Mouse (Mus musculus): Measurements from ENCODE around the gene Tesc. TPM values are rescaled to one million over a fixed set of nuclear protein-coding genes. Genes with fewer than 3 reads are reported as not detected.
A peak's percentile ranks its signal among the peaks of the same experiment; 100 is the strongest.

Tesc gene
- 1 to 10 TPM in 1 of 2 experiments, under 1 TPM in 1; 0.28 to 1.0 TPM for total RNA-seq (2021)
- long read RNA-seq, experiment 1, result 0 reads
- long read RNA-seq, experiment 2, partial matches to known transcripts, result 0 of 3 reads
- long read RNA-seq, experiment 2, other reads (novel, unspliced or antisense), result 0 of 3 reads

- DNase-seq, result no peak
Measured at GRCm38 (mm10) chr5:118027698-118028190, at the start of gene Tesc. Gene Tesc, plus strand, starts transcription at chr5:118027743.

DNA sequence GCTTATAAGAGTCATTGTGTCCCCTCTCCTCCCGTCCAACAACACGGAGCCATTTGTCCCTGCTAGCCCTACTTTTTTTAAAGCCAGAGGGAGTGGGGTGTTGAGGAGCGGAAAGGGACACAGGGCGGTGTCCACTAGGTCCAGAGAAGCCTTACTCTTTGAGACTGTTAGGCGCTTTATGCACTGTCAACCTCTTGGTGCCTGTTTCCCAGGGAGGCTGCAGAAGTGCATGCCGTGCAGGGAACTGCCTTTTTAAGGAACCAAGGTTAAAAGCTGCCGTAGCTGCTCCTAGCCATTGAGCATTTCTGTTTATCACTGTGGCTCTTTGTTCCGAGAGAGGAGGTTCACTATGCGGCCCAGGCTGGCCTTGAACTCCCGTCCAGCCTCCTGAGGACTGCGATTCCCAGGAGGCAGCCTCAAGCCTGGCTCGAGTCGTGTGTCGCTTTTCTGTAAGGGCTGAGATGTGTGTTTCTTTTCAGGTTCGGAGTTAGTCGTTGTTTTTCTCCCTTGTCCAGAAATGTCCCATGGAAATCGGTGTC is 49.3 kb upstream of the Tesc start:
- DNase-seq, result no peak

DNA sequence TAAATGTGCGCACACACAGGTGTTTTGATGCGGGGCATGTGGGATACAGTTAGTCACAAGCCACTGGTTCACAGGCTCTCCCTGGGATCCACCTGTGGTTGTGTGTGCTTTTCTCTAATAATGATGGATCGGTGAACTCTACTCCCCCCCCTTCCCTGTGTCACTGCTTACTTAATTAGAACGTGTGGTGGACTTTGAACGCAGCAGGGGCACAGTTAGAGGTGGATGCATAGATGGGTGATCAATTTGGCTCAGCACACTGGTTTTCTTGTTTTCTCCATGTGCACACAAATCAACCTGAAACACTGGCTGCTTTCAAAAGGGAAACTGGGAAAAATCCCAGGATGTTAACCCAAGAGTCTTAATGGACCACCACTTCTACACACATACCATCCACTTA is 48.5 kb upstream of the Tesc start:
- DNase-seq, result no peak

GRCm38 (mm10) chr5:117980921-117981320 is 46.6 kb upstream of the Tesc start:
- DNase-seq, result no peak

GRCm38 (mm10) chr5:117981943-117982342 is 45.6 kb upstream of the Tesc start:
- DNase-seq, result no peak

DNA sequence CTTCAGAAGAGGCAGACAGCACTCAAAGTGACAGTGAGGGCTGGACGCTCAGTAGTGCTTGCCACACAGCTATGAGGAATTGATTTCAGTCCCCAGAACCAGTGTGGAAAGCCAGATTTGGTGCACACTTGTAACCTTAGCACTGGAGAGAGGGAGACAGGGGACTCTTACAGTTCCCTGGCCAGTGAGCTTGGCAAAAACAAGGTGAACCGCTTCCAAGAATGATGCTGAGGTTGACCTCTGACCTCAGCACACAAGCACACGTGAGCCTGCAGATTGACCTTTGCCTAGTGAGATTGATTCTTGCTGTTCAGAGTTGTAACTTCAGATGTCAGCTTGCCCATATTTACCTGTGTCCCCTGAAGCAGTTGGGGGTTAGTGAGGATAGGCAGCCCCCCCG is 41.2 kb upstream of the Tesc start:
- DNase-seq, result no peak

- DNase-seq, result peak; percentile 50
Measured at GRCm38 (mm10) chr5:117987891-117988290, 39.7 kb upstream of the Tesc start.

GRCm38 (mm10) chr5:117988367-117988766 is 39.2 kb upstream of the Tesc start:
- no peak for DNase-seq

- peak; percentile 58 for DNase-seq
Measured at GRCm38 (mm10) chr5:117989773-117990172, 37.8 kb upstream of the Tesc start.

GRCm38 (mm10) chr5:117990957-117991356 is 36.6 kb upstream of the Tesc start:
- no peak for DNase-seq

GRCm38 (mm10) chr5:117993550-117993949 is 34.0 kb upstream of the Tesc start:
- no peak for DNase-seq

DNA sequence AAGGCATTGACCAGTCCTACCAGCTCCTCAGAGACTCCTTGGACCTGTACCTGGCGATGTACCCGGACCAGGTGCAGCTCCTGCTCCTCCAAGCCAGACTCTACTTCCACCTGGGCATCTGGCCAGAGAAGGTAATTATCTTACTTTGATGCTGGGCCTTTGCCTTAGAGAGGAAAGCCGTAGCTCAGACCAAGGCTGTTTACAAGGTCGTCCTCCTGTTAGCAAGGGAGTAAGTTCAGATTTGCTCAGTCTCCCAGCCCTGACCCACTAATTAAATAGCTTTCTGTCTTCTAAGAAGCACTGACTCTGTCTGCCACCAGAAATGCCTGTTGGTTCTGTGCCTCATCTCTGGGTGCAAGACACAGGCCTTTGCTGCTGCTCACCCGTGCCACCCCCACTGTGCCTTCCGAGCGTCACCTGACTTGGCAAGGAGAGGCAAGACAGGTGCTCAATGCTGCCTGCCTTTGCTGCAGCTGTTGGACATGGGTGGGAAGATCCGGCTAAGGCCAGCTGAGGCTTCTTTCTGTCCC is 32.1 kb upstream of the Tesc start:
- DNase-seq, result no peak

- DNase-seq, result no peak
Measured at GRCm38 (mm10) chr5:117995911-117996310, 31.6 kb upstream of the Tesc start.

- DNase-seq, result no peak
Measured at GRCm38 (mm10) chr5:117996581-117996980, 31.0 kb upstream of the Tesc start.

DNA sequence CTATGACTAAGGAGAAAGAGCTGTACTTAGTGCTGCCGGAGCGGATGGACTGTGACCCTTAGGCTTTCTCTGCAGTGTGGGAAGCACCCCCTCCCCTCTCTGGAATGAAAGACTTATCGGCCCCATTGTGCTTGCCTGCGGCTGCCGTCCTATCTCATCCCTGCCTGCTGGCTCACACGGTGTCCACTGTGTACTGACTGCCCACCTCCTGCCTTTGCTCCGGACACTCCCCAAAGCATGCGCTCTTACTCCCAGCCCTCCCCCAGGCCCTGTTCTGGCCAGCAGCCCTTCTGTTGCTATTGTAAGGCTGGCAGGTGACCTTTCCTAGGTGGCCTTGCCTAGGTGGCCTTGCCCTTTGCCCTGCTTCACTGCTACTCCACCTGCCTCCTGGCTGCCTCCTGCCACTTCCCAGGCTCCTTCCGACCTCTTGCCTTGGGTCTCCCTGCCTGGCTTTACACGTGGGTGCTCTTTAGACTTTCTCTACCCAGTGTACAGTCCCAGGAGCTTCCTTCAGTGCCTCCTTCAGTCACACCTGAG is 30.0 kb upstream of the Tesc start:
- DNase-seq, result no peak

DNA sequence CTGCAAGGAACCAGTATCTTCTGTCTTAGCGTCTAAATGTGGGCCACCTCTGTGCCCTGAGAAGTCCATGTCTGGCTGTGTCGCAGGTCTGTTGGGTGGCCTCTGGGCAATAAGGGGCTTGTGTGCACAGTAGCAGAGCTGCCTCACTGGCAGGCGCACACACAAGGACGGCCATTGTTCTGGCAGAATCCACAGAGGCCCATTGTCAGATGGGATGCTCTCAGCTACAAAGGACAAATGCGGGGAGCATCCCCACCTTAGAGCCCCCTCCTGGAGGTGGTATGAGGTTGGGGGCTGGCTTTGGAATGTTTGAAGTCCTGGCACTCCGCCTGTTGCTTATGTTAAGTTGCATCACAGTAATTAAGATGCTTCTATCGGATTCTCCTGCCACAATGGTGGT is 28.5 kb upstream of the Tesc start:
- DNase-seq, result no peak

GRCm38 (mm10) chr5:117999584-117999983 is 28.0 kb upstream of the Tesc start:
- DNase-seq, result no peak

DNA sequence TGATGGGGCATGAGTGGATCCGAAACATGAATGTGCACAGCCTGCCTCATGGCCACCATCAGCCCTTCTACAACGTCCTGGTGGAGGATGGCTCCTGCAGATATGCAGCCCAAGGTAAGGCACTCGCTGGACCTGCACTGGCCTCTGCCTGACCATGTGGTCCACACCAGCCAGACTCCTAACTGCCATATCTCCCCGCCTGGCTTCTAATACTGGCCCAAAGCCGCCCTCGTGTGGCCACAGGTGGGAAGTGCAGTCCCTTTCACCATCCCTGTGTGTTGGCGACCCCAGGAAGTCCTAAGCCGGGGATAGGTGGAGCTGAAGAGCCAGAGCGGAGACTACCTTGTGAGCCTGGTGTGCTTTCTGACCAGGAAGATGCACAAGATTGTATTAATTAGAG is 25.5 kb upstream of the Tesc start:
- DNase-seq, result no peak

DNA sequence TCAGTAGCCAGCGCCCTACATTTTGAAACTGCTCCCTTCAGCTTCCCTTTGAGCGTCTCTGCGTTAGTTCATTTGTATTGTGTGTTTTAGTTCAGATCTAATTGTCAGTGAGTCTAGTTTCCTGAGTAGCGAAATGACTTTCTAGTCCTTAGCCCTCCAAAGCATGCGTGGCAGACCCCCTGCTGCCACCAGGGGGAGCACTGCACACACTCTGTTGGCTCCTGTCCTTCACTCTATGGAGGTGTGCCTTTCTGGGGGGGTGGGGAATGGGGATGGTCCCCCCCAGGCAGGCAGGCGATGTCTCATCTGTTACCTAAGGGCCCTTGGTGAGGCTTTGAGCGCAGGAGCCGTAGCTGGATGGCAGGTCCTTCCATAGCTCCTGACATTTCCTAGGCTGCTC is 22.9 kb upstream of the Tesc start:
- no peak for DNase-seq

DNA sequence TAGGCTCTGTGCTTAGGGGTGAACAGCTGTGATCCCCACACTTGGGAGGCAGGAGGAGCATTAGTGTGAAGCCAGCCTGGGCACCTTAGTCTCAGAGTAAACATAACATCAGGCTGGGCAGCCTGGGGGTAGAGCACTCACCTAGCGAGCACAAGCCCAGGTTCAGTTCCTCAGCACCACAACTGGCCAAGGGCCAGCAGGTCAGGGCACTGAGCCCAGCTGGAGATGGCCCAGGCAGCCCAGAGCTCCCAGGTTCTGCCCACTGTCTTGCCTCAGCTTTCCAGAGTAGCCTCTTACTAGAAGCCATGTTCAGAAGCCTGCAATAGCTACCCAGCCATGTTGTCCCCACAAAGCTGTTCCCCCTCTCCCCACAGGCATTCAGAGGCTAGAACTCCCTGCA is 21.8 kb upstream of the Tesc start:
- DNase-seq, result no peak

DNA sequence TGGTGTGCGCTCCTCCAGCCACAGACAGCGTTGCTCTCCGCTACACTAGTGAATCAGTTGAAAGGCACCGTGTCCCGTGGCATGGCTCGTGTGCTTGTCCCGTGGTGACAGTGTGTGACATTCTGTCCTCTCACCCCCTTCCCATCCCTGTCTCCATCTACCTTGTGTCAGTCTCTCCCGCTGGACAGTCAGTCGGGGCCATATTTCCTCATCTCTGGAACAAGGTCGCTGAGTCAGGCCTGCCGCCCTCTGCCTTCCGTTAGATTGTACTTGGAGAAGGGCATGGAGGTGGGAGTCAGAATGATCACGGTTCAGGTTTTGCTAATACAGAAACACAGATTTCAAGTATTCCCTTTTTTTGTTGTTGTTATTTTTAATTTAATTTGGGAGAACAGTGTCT is 19.2 kb upstream of the Tesc start:
- no peak for DNase-seq

DNA sequence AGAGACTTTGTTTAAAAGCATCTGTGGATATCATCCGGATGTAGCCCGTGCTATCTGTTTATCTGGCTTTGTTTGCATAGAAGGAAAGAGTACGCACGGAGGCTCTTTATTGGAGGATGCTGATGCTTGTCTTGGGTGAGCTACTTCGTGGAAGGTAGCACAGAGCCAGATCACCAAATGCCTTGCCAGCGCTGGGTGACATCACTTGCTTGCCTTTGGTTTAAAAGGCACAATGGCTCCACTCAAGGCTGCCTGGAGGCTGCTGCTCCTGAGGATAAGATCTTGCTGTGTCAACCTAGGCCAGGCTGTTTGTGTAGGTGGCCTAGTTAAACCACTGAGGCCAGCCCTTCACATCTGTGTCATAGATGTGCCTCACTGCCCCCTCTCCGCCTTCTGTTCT is 16.7 kb upstream of the Tesc start:
- no peak for DNase-seq

DNA sequence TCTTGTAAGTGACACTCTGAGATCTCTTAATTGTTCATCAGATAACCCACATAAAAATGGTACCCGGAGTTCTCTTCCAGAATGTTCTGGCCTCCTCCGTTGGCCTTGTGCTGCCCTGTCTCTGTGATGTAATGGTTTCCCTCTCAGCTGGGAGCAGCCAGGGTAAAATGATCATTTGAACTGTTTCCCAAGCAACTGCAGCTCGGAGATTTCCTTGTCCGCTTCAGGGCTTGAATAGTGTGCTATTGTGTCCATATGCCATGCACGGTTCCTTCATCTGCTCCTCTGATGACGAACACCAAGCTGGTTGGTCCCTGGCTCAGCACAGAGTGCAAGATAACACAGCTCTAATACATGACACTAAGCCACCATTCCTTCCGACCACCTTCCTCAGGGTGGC is 15.7 kb upstream of the Tesc start:
- DNase-seq, result no peak

DNA sequence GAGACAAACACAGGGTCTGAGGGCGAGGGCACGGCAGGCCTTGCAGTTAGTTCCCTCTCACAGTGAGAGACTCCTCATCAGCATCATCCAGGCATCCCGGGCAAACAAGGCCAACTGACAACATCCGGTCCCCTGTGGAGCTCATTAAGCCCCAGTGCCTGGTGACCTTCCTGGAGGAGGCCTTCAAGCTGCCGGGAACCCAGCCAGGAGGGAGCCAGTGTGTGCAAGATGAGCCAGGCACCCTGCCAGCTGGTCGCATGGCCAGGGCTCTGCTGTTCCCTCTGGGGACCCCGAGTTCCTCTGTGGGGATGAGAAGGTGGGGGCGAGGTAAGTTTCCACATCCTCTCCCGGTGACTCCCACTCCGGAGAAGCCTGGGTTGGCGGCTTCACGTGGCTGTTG is 12.5 kb upstream of the Tesc start:
- DNase-seq, result peak; percentile 37
